Mouse (Mus musculus) bone marrow, adult 2 months (tissue): ENCODE measurements around the gene Ghrh.

ENCODE experiments used
- CTCF ChIP-seq: fragments of 200-500 bp; IDR thresholded peaks from 2 replicates; pipeline ENCODE4 v1.5.1; 2011; ENCODE audit warnings: low read length, control low read depth; ENCODE audit not compliant: control insufficient read depth, insufficient read depth
- POLR2A ChIP-seq: fragments of 200-500 bp; IDR thresholded peaks from 2 replicates; pipeline ENCODE4 v1.6.1; 2011; ENCODE audit warnings: low read depth, mild to moderate bottlenecking, control low read depth, low read length, borderline replicate concordance; ENCODE audit not compliant: control insufficient read depth

DNA sequence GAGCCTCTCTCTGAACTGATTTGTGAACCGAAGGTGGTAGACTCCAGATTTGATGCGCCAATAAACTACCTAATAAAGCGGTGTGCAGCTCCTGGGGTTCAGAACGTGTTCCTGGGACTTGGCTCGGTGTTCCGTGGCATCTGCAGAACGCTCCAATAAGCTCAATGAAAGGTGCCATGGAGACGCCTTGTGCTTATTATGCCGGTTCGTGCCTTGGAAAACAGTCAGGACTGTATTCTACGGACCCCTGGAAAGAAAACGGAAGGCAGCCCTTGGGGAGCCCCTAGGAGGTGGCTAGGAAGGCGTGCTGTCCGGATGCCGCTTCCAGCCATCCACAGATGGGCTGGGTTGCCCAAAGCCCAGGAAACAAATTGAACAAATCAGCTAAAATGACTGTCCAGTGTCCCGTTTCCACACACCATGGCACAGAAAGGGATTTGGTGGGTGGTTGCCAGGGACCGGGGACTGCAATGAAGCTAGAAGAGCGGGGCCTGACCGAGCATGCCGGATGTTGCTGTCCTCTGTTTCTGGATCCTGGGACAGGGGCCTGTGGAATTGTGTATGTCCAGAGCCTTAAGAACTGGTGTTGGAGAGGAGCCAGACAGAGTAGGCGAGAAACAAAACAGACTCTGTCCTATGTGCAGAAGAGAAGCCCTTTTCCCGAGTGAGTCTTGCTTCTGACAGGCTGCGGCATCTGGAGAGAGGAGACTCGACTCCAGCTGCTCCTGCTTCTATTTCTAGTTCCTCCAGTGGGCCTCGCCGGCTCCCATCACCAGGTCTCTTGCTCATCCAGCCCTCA is at the start of gene Ghrh:
- no peak for TF ChIP-seq POLR2A
- TF ChIP-seq CTCF: no peak
